ENCODE assay signal across 26 mouse cellular contexts in the genomic region with DNA sequence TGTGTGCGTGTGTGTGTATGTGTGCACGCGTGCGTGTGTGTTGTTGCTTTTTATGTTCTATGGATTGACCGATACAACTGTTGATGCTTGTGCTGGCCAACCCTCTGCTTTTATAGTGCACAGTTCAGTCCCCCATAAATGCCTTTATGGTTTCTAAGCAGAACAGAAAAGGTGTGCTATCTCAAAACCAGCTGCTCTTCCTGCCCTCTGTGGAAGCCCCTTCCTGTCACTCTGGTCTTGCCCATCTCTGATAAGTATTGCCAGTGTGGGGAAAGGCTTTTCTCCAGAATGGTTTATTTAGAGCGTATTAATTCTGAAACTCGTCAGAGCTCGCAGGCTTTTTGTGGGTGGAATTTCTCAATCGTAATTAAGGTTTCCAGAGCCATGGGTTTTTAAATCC. TPM values are rescaled to one million over a fixed set of nuclear protein-coding genes. Genes with fewer than 3 reads are reported as not detected.
DNase-seq lines count a peak whose midpoint lies in the region; ATAC-seq and TF ChIP-seq lines count a peak whose summit lies in the region.
"Had no signal": no experiment of that assay in that cellular context is flagged by ENCODE, and none has a peak within 500 bp of the region (broad histone marks: within the 10 kb centered on the region; RNA-seq: fewer than 3 reads in every experiment).

No protein-coding gene starts in this region.

- H3K9me3 ChIP-seq in MEL (replicated peaks; ENCODE audit: insufficient read depth, low read length): no peaks in the 10 kb centered on the region
- no peaks in the 10 kb centered on the region for H3K9me3 ChIP-seq in liver, embryonic 14.5 days (ENCODE audit: control insufficient read depth, low read length)
- H3K9me3 ChIP-seq: forebrain, embryonic 10.5 days; forebrain, embryonic 13.5 days; heart, embryonic 10.5 days; hindbrain, embryonic 12.5 days; hindbrain, embryonic 15.5 days had no signal

- peak; percentile 23; the same call in 1 of the 2 replicates for ATAC-seq in liver, embryonic 14.5 days (ENCODE audit: insufficient read depth)
- ATAC-seq: forebrain, embryonic 13.5 days; forebrain, embryonic 16.5 days; Patski had no signal

- no peak overlapping the region for H3K9ac ChIP-seq in MEL (ENCODE audit: control insufficient read depth, low read depth, low read length, poor library complexity, severe bottlenecking)
- H3K9ac ChIP-seq in liver, embryonic 14.5 days (replicated peaks): no peak overlapping the region
- H3K9ac ChIP-seq: forebrain, embryonic 13.5 days; heart, embryonic 13.5 days; hindbrain, embryonic 12.5 days; hindbrain, embryonic 15.5 days had no signal

- H3K27ac ChIP-seq in MEL (ENCODE audit: control insufficient read depth, low read depth, low read length): no peak overlapping the region
- no peak overlapping the region for H3K27ac ChIP-seq in liver, embryonic 14.5 days
- H3K27ac ChIP-seq: forebrain, embryonic 10.5 days; forebrain, embryonic 13.5 days; heart, adult 2 months; heart, embryonic 10.5 days; heart, embryonic 13.5 days; hindbrain, embryonic 12.5 days; hindbrain, embryonic 15.5 days had no signal

- peak; percentile 60 to 66 for TF ChIP-seq EP300 in MEL (IDR thresholded peaks at IDR 0.05; ENCODE audit: low read depth in 1 of 2, low read length in 2 of 2)
- no peak for TF ChIP-seq EP300 in liver, embryonic 14.5 days (IDR thresholded peaks at IDR 0.05; ENCODE audit: low read depth)

- 57% methylated on average over 9 of the region's 9 CpGs for WGBS in liver, embryonic 14.5 days (ENCODE audit: insufficient replicate concordance)

- peaks cover 16 to 45% of the 10 kb centered on the region in 2 experiments for H3K36me3 ChIP-seq in MEL (ENCODE audit: control insufficient read depth in 1 of 2, insufficient read depth in 2 of 2, low read length in 2 of 2)
- peaks cover 17% of the 10 kb centered on the region for H3K36me3 ChIP-seq in liver, embryonic 14.5 days (replicated peaks; ENCODE audit: control insufficient read depth, insufficient read depth, low read depth)
- H3K36me3 ChIP-seq: hindbrain, embryonic 15.5 days had no signal

- H3K27me3 ChIP-seq in MEL (ENCODE audit: control insufficient read depth in 1 of 2, insufficient read depth in 2 of 2, low read length in 2 of 2): no peaks in the 10 kb centered on the region
- no peaks in the 10 kb centered on the region for H3K27me3 ChIP-seq in liver, embryonic 14.5 days (ENCODE audit: control insufficient read depth, insufficient read depth, low read length)
- H3K27me3 ChIP-seq: forebrain, embryonic 13.5 days; heart, embryonic 13.5 days; hindbrain, embryonic 12.5 days; hindbrain, embryonic 15.5 days had no signal

- DNase-seq in 416B (ENCODE audit: low read depth) (peak; percentile 32), MEL (ENCODE audit: low read depth, low spot score) (peak; percentile 40)
- no peak for DNase-seq in liver, embryonic 14.5 days (ENCODE audit: low read depth in 3 of 3, low spot score in 3 of 3)
- no peak for DNase-seq in left cerebral cortex, postnatal 10 days (ENCODE audit: extremely low spot score in 1 of 2, low spot score in 2 of 2)
- no peak for DNase-seq in cerebellum, postnatal 14 days
- no peak for DNase-seq in lung, adult 18-20 months
- DNase-seq: adrenal gland, postnatal 10 days; adrenal gland, postnatal 36 days; cerebellum, adult 18-20 months; cerebellum, adult 9-10 months; cerebellum, postnatal 25 days; gastrocnemius, postnatal 10 days; gastrocnemius, postnatal 36 days; heart, adult 2 months; heart, postnatal 14 days; heart, postnatal 4 days had no signal

- TF ChIP-seq RAD21 in MEL (IDR thresholded peaks at IDR 0.05; ENCODE audit: low read depth, low read length): no peak

- H3K4me1 ChIP-seq in MEL (ENCODE audit: control insufficient read depth in 1 of 2, insufficient read depth in 2 of 2, low read length in 2 of 2): peaks cover 8 to 33% of the 10 kb centered on the region in 2 experiments; a peak in 3 of 4 replicates
- H3K4me1 ChIP-seq in liver, embryonic 14.5 days (replicated peaks; ENCODE audit: control insufficient read depth in 2 of 2, insufficient read depth in 2 of 2, low read length in 1 of 2): peaks cover 0 to 8% of the 10 kb centered on the region in 2 experiments; a peak in 2 of 4 replicates
- H3K4me1 ChIP-seq: forebrain, embryonic 10.5 days; forebrain, embryonic 13.5 days; heart, embryonic 10.5 days; heart, embryonic 13.5 days; hindbrain, embryonic 12.5 days; hindbrain, embryonic 15.5 days had no signal

- H3K4me3 ChIP-seq in MEL (ENCODE audit: control insufficient read depth in 1 of 2, insufficient read depth in 1 of 2, low read depth in 2 of 2, low read length in 2 of 2): no peak overlapping the region
- no peak overlapping the region for H3K4me3 ChIP-seq in liver, embryonic 14.5 days (ENCODE audit: insufficient read depth in 1 of 2, low read depth in 2 of 2, low read length in 2 of 2)
- H3K4me3 ChIP-seq: forebrain, embryonic 10.5 days; forebrain, embryonic 13.5 days; heart, adult 2 months; heart, embryonic 10.5 days; heart, embryonic 13.5 days; hindbrain, embryonic 12.5 days; hindbrain, embryonic 15.5 days had no signal

- intact Hi-C loops in left cerebral cortex, postnatal 10 days (cut with DNase I): no loop called here

- TF ChIP-seq CTCF in MEL (IDR thresholded peaks at IDR 0.05 in 2 of 3, conservative IDR thresholded peaks at IDR 0.05 in 1 of 3; ENCODE audit: control insufficient read depth in 1 of 3, insufficient read depth in 1 of 3, low read depth in 2 of 3, low read length in 3 of 3, poor library complexity in 1 of 3, severe bottlenecking in 1 of 3): no peak
- no peak for TF ChIP-seq CTCF in liver, embryonic 14.5 days (IDR thresholded peaks at IDR 0.05; ENCODE audit: low read depth)

- H3K4me2 ChIP-seq in liver, embryonic 14.5 days (ENCODE audit: low read depth): no peak overlapping the region
- H3K4me2 ChIP-seq: forebrain, embryonic 13.5 days; heart, embryonic 13.5 days; hindbrain, embryonic 12.5 days; hindbrain, embryonic 15.5 days had no signal

- no peak for TF ChIP-seq POLR2A in MEL (IDR thresholded peaks at IDR 0.05; ENCODE audit: control insufficient read depth in 1 of 2, insufficient read depth in 1 of 2, low read depth in 1 of 2, low read length in 2 of 2, poor library complexity in 1 of 2)

- no peaks in the 10 kb centered on the region for H3K79me2 ChIP-seq in MEL (ENCODE audit: control insufficient read depth, insufficient read depth, low read length, poor library complexity)

TF ChIP-seq in MEL, 35 proteins besides CTCF, POLR2A, EP300 and RAD21:
- TF ChIP-seq RCOR1 (IDR thresholded peaks at IDR 0.05; ENCODE audit: low read depth, low read length) (no peak), MEF2A (IDR thresholded peaks at IDR 0.05; ENCODE audit: extremely low read depth, insufficient replicate concordance, low read depth, low read length, poor library complexity, severe bottlenecking) (no peak), MXI1 (IDR thresholded peaks at IDR 0.05; ENCODE audit: low read depth, low read length) (no peak), ETS1 (IDR thresholded peaks at IDR 0.05; ENCODE audit: low read depth, low read length) (peak; percentile 48; the same call in 1 of the 2 replicates), TCF12 (IDR thresholded peaks at IDR 0.05; ENCODE audit: low read depth, low read length) (peak; percentile 65; the same call in 1 of the 2 replicates), GABPA (IDR thresholded peaks at IDR 0.05; ENCODE audit: low read depth, low read length) (no peak), GATA1 (IDR thresholded peaks at IDR 0.05; ENCODE audit: low read depth, low read length) (0 out of 2 replicates have a peak, but pooled peaks have one; percentile 34), MYB (IDR thresholded peaks at IDR 0.05; ENCODE audit: low read depth, low read length) (no peak), ELF1 (IDR thresholded peaks at IDR 0.05; ENCODE audit: low read depth, low read length) (no peak), TAL1 (IDR thresholded peaks at IDR 0.05; ENCODE audit: low read length) (peak; percentile 57), ZNF384 (IDR thresholded peaks at IDR 0.05; ENCODE audit: low read depth, low read length) (no peak), MYC (IDR thresholded peaks at IDR 0.05; ENCODE audit: low read depth, low read length) (no peak)

RNA-seq across cellular contexts. Expression of gene Asb11, which starts 4.1 kb away (rescaled TPM):
- total RNA-seq in MEL (2012; rRNA removed): 1.7 and 2.5 TPM in 2 replicates
- 1 to 10 TPM in 1 of 2 experiments, not detected in 1; 3.2 TPM for polyA plus RNA-seq in MEL (2012; ENCODE audit: insufficient read depth in 1 of 2, insufficient read length in 2 of 2, low read depth in 1 of 2, low replicate concordance in 2 of 2, missing spikeins in 1 of 2)
- polyA plus RNA-seq in liver, embryonic 14.5 days (2012; rRNA removed): 0.06 TPM in 1 of 2 replicates, not detected in the other
- not detected in 2 replicates for polyA plus RNA-seq in liver, embryonic 14.5 days (2014; fragmentation: Nextera tagmentation; extraction: Ambion mirVana)
- total RNA-seq in left cerebral cortex, postnatal 10 days (2021): 1 to 10 TPM; 2.8 to 3.4 TPM
- total RNA-seq: adrenal gland, postnatal 36 days had no signal
- polyA plus RNA-seq: embryonic facial prominence, embryonic 11.5 days; forebrain, embryonic 10.5 days; forebrain, embryonic 13.5 days; forebrain, embryonic 16.5 days; hindbrain, embryonic 12.5 days; hindbrain, embryonic 15.5 days; Patski had no signal

RNA-seq across cellular contexts. Expression of gene Piga, which starts 13.1 kb away (rescaled TPM):
- 21.5 and 22.1 TPM in 2 replicates for total RNA-seq in MEL (2012; rRNA removed)
- 10 to 100 TPM; 30.0 to 41.2 TPM for polyA plus RNA-seq in MEL (2012; ENCODE audit: insufficient read depth in 1 of 2, insufficient read length in 2 of 2, low read depth in 1 of 2, low replicate concordance in 2 of 2, missing spikeins in 1 of 2)
- 8.2 and 9.0 TPM in 2 replicates for polyA plus RNA-seq in liver, embryonic 14.5 days (2012; rRNA removed)
- 11.5 and 14.4 TPM in 2 replicates for polyA plus RNA-seq in liver, embryonic 14.5 days (2014; fragmentation: Nextera tagmentation; extraction: Ambion mirVana)
- total RNA-seq in left cerebral cortex, postnatal 10 days (2021): 1 to 10 TPM; 5.7 TPM

RNA-seq across cellular contexts. Expression of gene Vegfd, which starts 59.5 kb away (rescaled TPM):
- not detected in 2 replicates for total RNA-seq in MEL (2012; rRNA removed)
- polyA plus RNA-seq in MEL (2012; ENCODE audit: insufficient read depth in 1 of 2, insufficient read length in 2 of 2, low read depth in 1 of 2, low replicate concordance in 2 of 2, missing spikeins in 1 of 2): under 1 TPM in 1 of 2 experiments, not detected in 1; 0.06 TPM
- 0.73 and 1.0 TPM in 2 replicates for polyA plus RNA-seq in liver, embryonic 14.5 days (2012; rRNA removed)
- 0.69 and 0.71 TPM in 2 replicates for polyA plus RNA-seq in liver, embryonic 14.5 days (2014; fragmentation: Nextera tagmentation; extraction: Ambion mirVana)
- 1 to 10 TPM; 3.3 to 3.6 TPM for total RNA-seq in left cerebral cortex, postnatal 10 days (2021)
- total RNA-seq: granulocyte monocyte progenitor cell, adult 5-6 weeks had no signal

Comparison
In these comparisons a context has a peak if more than half of its experiments do, and no peak if none do; other contexts are left out.
1. DNase-seq: peak in 416B (single experiment) and MEL (single experiment); none in liver, embryonic 14.5 days (0 of 3), left cerebral cortex, postnatal 10 days (0 of 2), cerebellum, postnatal 14 days (0 of 2) and lung, adult 18-20 months (0 of 2).